Mouse (Mus musculus): ENCODE results near the gene Arid3a. TPM values are rescaled to one million over a fixed set of nuclear protein-coding genes. Genes with fewer than 3 reads are reported as not detected.

The Arid3a gene
- polyA plus RNA-seq, 1 experiment, result 3.7 TPM

DNA sequence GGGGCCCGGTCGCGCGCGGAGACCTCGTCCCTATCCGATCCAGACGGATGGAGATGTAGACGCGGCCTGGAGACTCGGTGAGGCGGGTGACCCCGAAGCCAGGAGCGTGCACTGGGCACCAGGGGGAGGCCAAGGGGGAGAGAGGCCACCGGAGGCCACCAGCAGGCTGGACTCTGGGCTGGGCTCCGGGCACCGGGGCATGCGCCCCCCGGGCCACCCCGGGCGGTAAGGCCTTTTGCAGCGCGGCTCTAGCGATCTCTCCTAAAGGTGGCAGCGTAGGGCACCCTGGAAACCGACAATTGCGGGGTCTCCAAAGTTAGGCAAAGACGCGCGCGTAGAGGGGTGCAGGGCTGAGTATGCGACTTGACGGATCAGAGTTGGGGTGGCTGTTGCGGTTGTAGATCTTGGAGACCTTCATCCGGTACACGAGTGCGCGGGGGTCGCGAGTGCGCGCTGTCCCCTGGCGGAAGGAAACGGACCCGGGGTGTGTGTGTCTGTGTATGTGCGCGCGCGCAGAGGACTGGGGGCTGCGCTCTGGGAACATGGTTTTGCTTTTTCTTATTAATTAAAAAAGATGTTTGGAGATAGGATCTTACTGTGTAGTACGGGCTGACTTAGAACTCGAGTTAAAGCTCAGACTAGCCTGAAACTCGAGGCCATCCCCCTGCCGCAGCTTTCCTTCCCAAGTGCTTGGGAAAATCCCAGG, 634 bp downstream of the Arid3a start:
- no peak for DNase-seq (ENCODE audit: low read depth)

GRCm38 (mm10) chr10:79928030-79928694, 1.3 kb downstream of the Arid3a start:
- no peak for DNase-seq (ENCODE audit: low read depth)

GRCm38 (mm10) chr10:79928907-79929701, 2.3 kb downstream of the Arid3a start:
- no peak for DNase-seq (ENCODE audit: low read depth)

- no peak for DNase-seq (ENCODE audit: low read depth)
These were observed 3.4 kb downstream of the Arid3a start for GRCm38 (mm10) chr10:79929967-79930825.

DNA sequence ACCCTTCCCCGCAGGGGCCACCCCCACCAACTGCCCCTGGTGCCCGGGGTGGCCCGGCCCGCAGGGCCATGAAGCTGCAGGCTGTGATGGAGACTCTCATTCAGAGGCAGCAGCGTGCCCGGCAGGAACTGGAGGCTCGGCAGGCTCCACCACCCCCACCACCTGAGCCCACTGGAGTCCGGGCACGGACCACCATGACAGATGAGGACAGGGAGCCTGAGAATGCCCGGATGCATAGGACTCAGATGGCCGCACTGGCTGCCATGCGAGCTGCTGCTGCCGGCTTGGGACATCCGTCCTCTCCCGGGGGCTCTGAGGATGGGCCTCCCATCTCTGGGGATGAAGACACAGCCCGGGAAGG, 4.0 kb downstream of the Arid3a start:
- no peak for DNase-seq (ENCODE audit: low read depth)

GRCm38 (mm10) chr10:79931797-79932196, 5.0 kb downstream of the Arid3a start:
- DNase-seq (ENCODE audit: low read depth), result no peak

DNA sequence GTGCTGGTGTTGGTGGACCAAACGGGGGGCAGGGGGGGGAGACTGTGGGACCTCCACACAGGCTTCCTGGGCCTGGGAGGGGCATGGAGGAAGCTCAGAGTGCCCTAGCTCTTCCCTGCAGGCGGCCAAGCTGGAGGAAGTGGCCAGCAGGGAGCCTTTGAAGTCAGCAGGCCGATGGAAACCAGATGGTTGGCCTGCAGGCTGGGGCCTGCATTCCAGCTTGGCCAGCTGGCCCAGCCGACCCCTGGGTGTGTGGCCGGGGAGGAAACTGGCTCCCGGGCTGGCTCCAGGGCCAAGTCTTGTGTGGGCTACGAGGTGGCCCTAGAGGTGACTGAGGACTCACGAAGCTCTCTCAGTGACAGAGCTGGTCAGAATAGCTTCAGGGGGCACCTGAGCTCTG, 5.9 kb downstream of the Arid3a start:
- no peak for DNase-seq (ENCODE audit: low read depth)

DNA sequence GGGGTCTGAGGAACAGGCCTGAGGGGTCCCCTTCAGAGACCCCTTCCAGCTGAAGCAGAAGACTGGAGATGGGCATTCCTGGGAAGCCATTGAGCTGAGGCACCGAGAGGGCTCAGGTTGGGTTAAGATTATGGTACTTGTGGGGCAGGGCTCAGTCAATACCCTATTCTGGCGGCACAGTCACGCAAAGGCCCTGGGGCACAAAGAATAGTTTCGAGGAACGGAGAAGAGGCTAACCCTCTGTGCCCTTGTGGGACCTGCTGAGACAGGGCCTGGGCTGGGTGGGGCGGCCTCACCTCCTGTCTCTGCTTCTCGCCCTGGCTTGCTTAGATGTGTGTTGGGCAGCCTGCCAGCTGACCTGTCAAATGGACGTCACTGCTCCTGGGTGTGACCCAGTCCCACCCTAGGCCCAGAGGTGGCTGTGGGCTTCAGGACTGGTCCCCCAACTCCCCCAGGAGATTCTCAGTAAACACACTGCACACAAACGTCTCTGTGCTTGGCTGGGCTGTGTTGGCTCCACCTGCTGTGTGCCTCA, 6.4 kb downstream of the Arid3a start:
- no peak for DNase-seq (ENCODE audit: low read depth)

- DNase-seq (ENCODE audit: low read depth), result no peak
These were observed 7.0 kb downstream of the Arid3a start for GRCm38 (mm10) chr10:79933861-79934260.

DNA sequence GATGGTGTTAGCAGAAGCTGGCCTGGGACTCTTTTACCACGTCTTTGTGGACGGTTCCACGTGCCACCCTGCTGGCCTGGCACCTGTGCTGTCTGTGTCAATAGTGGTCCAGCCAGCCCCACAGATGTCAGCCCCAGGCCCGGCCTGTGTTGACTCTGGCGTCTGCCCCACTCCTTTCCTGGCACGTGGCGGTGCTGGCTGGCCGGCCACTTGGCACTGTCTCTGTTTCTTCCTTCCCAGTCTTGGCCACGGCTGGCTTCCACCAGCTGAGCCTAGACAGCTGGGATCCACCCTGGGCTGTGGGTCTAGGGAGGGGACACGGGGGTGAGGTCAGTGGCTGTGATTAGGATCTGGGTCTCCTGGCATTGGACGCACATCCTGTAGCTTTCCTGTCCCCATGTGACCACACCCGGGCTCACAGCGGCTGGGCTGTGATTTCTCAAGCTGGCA, 7.5 kb downstream of the Arid3a start:
- DNase-seq (ENCODE audit: low read depth), result no peak

DNA sequence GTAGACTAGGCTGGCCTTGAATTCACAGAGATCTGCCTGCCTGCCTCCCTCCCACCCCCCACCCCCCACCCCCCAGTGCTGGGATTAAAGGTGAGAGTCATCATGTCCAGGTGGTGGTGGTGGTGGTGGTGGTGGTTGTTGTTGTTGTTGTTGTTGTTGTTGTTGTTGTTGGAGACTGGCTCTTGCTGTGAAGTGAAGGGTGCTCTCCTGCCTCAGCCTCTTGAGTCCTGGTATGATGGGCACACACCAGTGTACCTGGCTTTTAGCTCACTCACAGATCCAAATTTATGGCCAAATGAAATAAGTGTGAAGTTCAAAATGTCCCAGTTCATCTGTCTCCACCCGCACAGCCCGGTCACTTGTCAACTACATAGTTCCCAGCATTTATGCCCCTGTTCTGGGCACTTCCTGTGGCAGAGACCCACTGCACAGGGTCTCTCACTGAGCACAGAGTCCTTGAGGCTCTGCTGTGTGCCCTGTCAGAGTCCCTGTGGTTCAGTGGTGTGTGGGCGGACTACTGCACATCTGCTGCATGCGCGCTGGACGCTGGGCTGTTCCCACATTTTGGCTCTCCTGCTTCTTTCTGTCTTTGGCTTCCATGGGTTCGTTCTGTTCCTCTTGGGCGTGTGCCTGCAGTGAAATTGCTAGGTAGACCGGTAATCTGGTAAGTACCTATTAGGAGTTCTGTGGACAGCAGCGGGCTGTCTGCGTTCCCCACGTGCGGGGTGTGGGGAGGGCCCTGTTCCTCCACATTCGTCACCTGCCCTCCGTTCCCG, 8.1 kb downstream of the Arid3a start:
- DNase-seq (ENCODE audit: low read depth), result no peak

DNA sequence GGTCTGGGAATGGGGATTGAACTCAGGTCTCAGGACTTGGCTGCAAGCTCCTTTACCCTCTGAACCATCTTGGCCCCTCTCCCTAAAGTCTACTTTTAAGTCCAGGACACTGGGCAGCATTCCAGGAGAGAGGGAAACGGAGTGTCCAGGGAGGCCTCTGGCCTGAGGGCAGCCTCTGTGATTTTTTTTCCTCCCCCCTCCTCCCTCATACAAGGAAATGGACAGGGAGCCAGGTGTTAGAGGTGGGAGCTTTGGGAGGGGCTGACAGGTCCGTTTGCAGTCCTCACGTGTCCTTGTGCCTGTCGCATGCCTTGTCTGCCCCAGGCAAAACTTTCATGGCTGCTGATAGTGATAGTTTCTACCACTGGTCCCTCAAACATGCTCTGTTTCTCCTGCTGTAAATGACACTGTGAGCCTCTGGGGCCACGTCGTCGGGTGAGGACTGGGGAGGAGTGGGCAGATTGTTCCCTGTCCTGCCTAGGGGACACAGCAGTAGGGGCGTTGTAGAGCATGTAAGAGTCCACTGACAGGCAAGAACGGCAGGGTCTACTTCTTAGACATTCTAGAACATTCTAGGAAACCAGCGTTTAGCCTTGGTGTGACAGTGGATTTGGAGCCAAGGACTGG, 9.6 kb downstream of the Arid3a start:
- DNase-seq (ENCODE audit: low read depth), result no peak

DNA sequence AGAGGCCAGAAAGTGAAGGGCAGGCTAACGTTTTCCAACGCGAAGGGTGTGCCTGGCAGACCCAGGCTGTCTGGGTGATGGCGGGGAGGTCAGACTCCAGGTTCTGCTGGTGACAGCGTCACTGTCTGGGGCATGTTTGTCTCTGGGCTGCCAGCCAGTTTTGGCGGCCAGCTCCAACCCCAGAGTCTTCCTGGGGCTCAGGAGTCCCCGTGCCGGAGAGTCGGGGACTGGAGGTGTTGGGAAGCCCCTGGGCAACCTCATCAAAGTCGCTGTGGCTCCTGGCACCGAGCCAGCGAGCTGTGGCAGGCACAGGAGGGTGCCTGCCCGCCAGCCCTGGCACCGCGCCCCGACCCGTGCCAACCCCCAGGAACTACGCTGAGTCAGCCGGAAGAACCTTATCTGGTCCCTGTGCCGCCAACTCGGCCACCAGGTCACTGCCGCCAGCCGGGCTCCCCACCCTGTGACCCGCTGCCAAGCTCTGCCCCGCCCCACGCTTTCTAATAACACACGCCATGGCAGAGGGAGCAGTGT, 10.1 kb downstream of the Arid3a start:
- DNase-seq (ENCODE audit: low read depth), result no peak

DNA sequence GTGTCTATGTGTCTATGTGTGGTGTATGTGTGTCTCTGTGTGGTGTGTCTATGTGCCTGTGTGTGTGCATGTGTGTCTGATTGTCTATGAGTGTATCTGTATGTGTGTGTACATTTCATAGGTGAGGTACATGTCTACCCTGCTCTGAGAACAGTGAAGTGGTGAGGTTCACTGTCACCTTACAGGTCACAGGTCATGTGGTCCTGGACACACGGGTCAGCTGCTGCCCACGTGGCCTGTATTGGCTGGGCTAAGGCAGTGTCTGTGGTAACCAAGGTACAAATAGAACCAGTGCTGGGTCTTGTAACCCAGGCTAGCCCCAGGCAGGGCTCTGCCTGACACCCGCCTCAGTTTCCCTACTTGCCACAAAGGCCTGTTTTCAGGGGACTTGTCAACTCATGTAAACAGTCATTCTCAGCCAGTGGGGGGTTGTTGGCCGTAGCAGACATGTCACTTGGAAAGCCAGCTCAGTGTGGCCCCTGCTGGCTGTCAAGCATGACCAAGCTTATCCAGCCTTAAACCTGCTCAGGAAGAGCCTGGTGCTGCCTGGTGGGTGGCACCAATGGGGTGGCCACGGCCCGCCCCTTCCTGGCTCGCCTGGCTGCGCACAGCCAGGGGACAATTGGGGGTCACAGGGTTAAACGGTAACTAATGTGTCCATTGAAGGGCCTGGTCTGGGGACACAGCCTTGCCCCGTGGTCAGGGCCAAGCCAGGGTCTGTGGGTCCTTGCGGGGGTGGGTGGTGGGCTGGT, 11.1 kb downstream of the Arid3a start:
- no peak for DNase-seq (ENCODE audit: low read depth)

DNA sequence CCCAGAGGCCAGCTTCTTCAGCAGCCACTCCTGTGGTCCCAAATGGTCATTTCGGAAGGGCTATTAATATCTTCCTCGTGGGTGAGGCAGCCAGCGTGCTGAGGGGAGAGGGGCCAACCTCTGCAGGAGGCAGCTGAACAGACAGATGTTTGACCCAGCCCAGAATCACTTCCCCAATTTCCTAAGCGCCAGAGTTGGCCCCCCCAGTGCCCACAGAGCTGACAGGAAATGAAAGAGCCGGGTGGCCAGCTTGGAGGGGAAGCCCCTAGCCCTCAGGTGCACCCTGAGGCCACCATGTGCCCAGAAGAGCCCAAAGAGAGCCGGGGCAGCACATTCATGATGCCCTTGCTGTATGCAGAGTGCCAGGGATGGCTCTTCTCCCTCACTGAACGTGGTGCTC, 13.9 kb downstream of the Arid3a start:
- no peak for DNase-seq (ENCODE audit: low read depth)

- no peak for DNase-seq (ENCODE audit: low read depth)
These were observed 16.1 kb downstream of the Arid3a start for GRCm38 (mm10) chr10:79942988-79943387.

- DNase-seq (ENCODE audit: low read depth), result no peak
These were observed 16.6 kb downstream of the Arid3a start for GRCm38 (mm10) chr10:79943471-79943901.

- DNase-seq (ENCODE audit: low read depth), result no peak
These were observed 18.8 kb downstream of the Arid3a start for GRCm38 (mm10) chr10:79945507-79946234.

Measured in gonadal fat pad, adult 2 months (tissue).